Comparison of ENCODE assay signal across 9 mouse cellular contexts in the genomic region with DNA sequence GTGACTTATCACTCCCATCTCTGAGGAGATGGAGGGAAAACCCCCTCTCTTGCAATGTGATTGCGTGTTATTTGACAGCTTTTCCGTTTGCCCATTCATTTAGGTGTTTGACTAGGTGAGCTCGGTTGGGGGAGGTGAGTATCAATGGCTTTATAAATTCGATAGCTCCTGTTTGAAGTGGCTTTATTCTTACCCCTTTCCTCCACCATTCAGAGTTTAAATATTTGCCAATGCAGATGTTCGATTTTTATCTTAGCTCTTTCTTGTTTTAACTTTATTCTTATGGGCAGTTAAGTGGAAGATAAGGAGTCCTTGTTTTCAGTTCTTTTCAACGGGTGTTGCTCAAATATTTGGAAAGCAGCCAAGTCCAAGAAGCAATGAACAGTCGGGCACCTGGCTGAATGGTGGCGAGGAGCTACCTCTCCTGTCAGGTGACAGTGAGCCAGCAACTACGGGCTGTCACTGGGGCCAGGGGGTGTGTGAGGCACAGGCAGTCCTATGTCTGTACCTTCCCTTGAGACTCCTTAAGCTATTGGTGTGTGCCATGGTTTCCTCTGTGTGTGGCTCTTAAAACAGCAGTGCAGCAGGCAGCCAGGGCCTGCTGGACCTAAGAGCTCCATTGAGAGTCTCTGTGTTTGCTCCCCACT.
A peak's percentile ranks its signal among the peaks of the same experiment; 100 is the strongest.
DNase-seq lines count a peak whose midpoint lies in the region; ATAC-seq and TF ChIP-seq lines count a peak whose summit lies in the region.
"Had no signal": no experiment of that assay in that cellular context is flagged by ENCODE, and none has a peak within 500 bp of the region (broad histone marks: within the 10 kb centered on the region; RNA-seq: fewer than 3 reads in every experiment).

No protein-coding gene starts in this region.

- TF ChIP-seq EP300 in stomach, postnatal 0 days (optimal IDR thresholded peaks at IDR 0.05): no peak

- H3K4me2 ChIP-seq in intestine, embryonic 16.5 days (ENCODE audit: low read depth, low read length): no peak overlapping the region; the same call in 1 of the 2 replicates
- H3K4me2 ChIP-seq in lung, embryonic 15.5 days: 0 out of 2 replicates have a peak overlapping the region, but pooled peaks have one; percentile 3
- no peak overlapping the region for H3K4me2 ChIP-seq in stomach, postnatal 0 days (replicated peaks; ENCODE audit: low read depth)

- H3K27ac ChIP-seq in intestine, embryonic 16.5 days (ENCODE audit: low read length): peak overlapping the region; percentile 74
- H3K27ac ChIP-seq in lung, embryonic 15.5 days: peak overlapping the region; percentile 39
- H3K27ac ChIP-seq in stomach, postnatal 0 days (replicated peaks): peak overlapping the region; percentile 58; the same call in 1 of the 2 replicates

- TF ChIP-seq CTCF in stomach, postnatal 0 days (IDR thresholded peaks at IDR 0.05; ENCODE audit: low read depth): no peak

- H3K9me3 ChIP-seq in intestine, embryonic 16.5 days (ENCODE audit: control insufficient read depth, low read length): no peaks in the 10 kb centered on the region
- no peaks in the 10 kb centered on the region for H3K9me3 ChIP-seq in lung, embryonic 15.5 days
- H3K9me3 ChIP-seq in stomach, postnatal 0 days (ENCODE audit: control insufficient read depth, low read length): no peaks in the 10 kb centered on the region

- H3K27me3 ChIP-seq in intestine, embryonic 16.5 days (replicated peaks; ENCODE audit: control insufficient read depth, insufficient read depth, low read length): no peaks in the 10 kb centered on the region
- H3K27me3 ChIP-seq in lung, embryonic 15.5 days: no peaks in the 10 kb centered on the region
- no peaks in the 10 kb centered on the region for H3K27me3 ChIP-seq in stomach, postnatal 0 days (ENCODE audit: control insufficient read depth, insufficient read depth, low read length)
- H3K27me3 ChIP-seq: Patski had no signal

- no peak overlapping the region for H3K4me3 ChIP-seq in intestine, embryonic 16.5 days (ENCODE audit: low read length)
- no peak overlapping the region for H3K4me3 ChIP-seq in lung, embryonic 15.5 days
- H3K4me3 ChIP-seq in stomach, postnatal 0 days (ENCODE audit: low read depth, low read length): no peak overlapping the region

- DNase-seq in testis, postnatal 10 days (ENCODE audit: low spot score): peak; percentile 36
- DNase-seq in testis, postnatal 14 days (ENCODE audit: low spot score): no peak
- peak; percentile 61 for DNase-seq in stomach, postnatal 0 days (ENCODE audit: low spot score)
- no peak for DNase-seq in right cerebral cortex, postnatal 25 days

- 40% methylated on average over 9 of the region's 9 CpGs for whole genome bisulfite sequencing in intestine, embryonic 16.5 days
- WGBS in lung, embryonic 15.5 days: 29% methylated on average over 9 of the region's 9 CpGs
- 38% methylated on average over 9 of the region's 9 CpGs for WGBS in stomach, postnatal 0 days

- peaks cover 34% of the 10 kb centered on the region for H3K4me1 ChIP-seq in intestine, embryonic 16.5 days (ENCODE audit: control insufficient read depth, insufficient read depth, low read length)
- H3K4me1 ChIP-seq in lung, embryonic 15.5 days: peaks cover 34% of the 10 kb centered on the region
- H3K4me1 ChIP-seq in stomach, postnatal 0 days (replicated peaks; ENCODE audit: control insufficient read depth, insufficient read depth): no peaks in the 10 kb centered on the region; the same call in 1 of the 2 replicates

- H3K36me3 ChIP-seq in intestine, embryonic 16.5 days (ENCODE audit: control insufficient read depth, insufficient read depth, low read length): no peaks in the 10 kb centered on the region
- H3K36me3 ChIP-seq in lung, embryonic 15.5 days: no peaks in the 10 kb centered on the region
- H3K36me3 ChIP-seq in stomach, postnatal 0 days (ENCODE audit: control insufficient read depth, insufficient read depth, low read length): no peaks in the 10 kb centered on the region

- peak; percentile 96 for ATAC-seq in intestine, embryonic 16.5 days
- ATAC-seq in lung, embryonic 15.5 days (ENCODE audit: borderline replicate concordance, extremely low read depth, low FRiP score, low TSS enrichment): peak; percentile 91
- peak; percentile 91 for ATAC-seq in stomach, postnatal 0 days (ENCODE audit: low FRiP score, low TSS enrichment)
- no peak for ATAC-seq in cerebellum, adult (ENCODE audit: insufficient number of reproducible peaks, low FRiP score, low TSS enrichment)
- no peak for ATAC-seq in granulocyte monocyte progenitor cell, adult 5-6 weeks (replicated peaks; ENCODE audit: poor library complexity, severe bottlenecking)
- ATAC-seq: Patski had no signal

- H3K9ac ChIP-seq in intestine, embryonic 16.5 days (ENCODE audit: low read depth, low read length): peak overlapping the region; percentile 4; the same call in 1 of the 2 replicates
- no peak overlapping the region for H3K9ac ChIP-seq in lung, embryonic 15.5 days
- H3K9ac ChIP-seq in stomach, postnatal 0 days (ENCODE audit: low read length): no peak overlapping the region

Comparison
In these comparisons a context has a peak if more than half of its experiments do, and no peak if none do; other contexts are left out.
1. DNase-seq: peak in testis, postnatal 10 days (single experiment) and stomach, postnatal 0 days (single experiment); none in testis, postnatal 14 days (single experiment) and right cerebral cortex, postnatal 25 days (single experiment).
2. ATAC-seq: peak in intestine, embryonic 16.5 days (single experiment), lung, embryonic 15.5 days (single experiment) and stomach, postnatal 0 days (single experiment); none in cerebellum, adult (single experiment) and granulocyte monocyte progenitor cell, adult 5-6 weeks (single experiment).
3. Peak in every context shown above with its lines, with median percentiles within 50 percentile points of each other: H3K27ac ChIP-seq.